Mouse (Mus musculus) ZHBTc4 (cell line): ENCODE measurements around the gene Pfkfb4.

Experiments used
- DNase-seq: peaks from one replicate; pipeline ENCODE4 v3.0.0-alpha.2; 2011; ENCODE audit warnings: low read depth, low spot score

Pfkfb4 gene

GRCm38 (mm10) chr9:109056916-109057315 lies 65.3 kb downstream of the Pfkfb4 start:
- DNase-seq: no peak

- no peak for DNase-seq
Measured at GRCm38 (mm10) chr9:109057543-109057942, 66.0 kb downstream of the Pfkfb4 start.

GRCm38 (mm10) chr9:109058006-109058765 lies 66.6 kb downstream of the Pfkfb4 start:
- DNase-seq: no peak

- DNase-seq: peak; percentile 93
Measured at GRCm38 (mm10) chr9:109059136-109059903, 67.7 kb downstream of the Pfkfb4 start, which contains the start of gene Trex1. Trex1 (minus strand) TSS chr9:109059734.

GRCm38 (mm10) chr9:109060184-109060897 lies 68.8 kb downstream of the Pfkfb4 start:
- DNase-seq: no peak

- no peak for DNase-seq
Measured at GRCm38 (mm10) chr9:109060898-109061295, 69.3 kb downstream of the Pfkfb4 start.

GRCm38 (mm10) chr9:109068095-109068735 lies 76.6 kb downstream of the Pfkfb4 start:
- no peak for DNase-seq

- DNase-seq: peak; percentile 91
Measured at GRCm38 (mm10) chr9:109073661-109074573, 82.3 kb downstream of the Pfkfb4 start, which contains the start of gene Atrip. Atrip (minus strand) TSS chr9:109074124.

GRCm38 (mm10) chr9:109080516-109080915 lies 88.9 kb downstream of the Pfkfb4 start:
- no peak for DNase-seq

GRCm38 (mm10) chr9:109081749-109082123 lies 90.2 kb downstream of the Pfkfb4 start:
- DNase-seq: no peak
